Mouse (Mus musculus) forebrain, embryonic 16.5 days (tissue): Measurements from ENCODE around the gene Gm7075. TPM values are rescaled to one million over a fixed set of nuclear protein-coding genes. Genes with fewer than 3 reads are reported as not detected.

ENCODE experiments used
- ATAC-seq: fragments of 200-750 bp; cut with Nextera tagmentation; 2 replicates; pipeline ENCODE4 v1.8.0; 2017; ENCODE audit warnings: mild to moderate bottlenecking, moderate library complexity
- H3K27ac ChIP-seq: fragments of 300-500 bp; sonication (generic); 2 replicates; pipeline ENCODE4 v1.5.1; 2014; ENCODE audit warnings: low read length, control low read depth
- H3K27me3 ChIP-seq: fragments of 300-500 bp; sonication (generic); replicated peaks from 2 replicates; pipeline ENCODE4 v1.6.1; 2014; ENCODE audit warnings: low read length; ENCODE audit not compliant: control insufficient read depth, insufficient read depth
- H3K36me3 ChIP-seq: fragments of 300-500 bp; sonication (generic); 2 replicates; pipeline ENCODE4 v1.6.1; 2014; ENCODE audit not compliant: control insufficient read depth, insufficient read depth
- H3K4me1 ChIP-seq: fragments of 300-500 bp; sonication (generic); replicated peaks from 2 replicates; pipeline ENCODE4 v1.6.1; 2014; ENCODE audit warnings: low read length; ENCODE audit not compliant: control insufficient read depth, insufficient read depth
- H3K4me2 ChIP-seq: fragments of 300-500 bp; sonication (generic); 2 replicates; pipeline ENCODE4 v1.6.1; 2014; ENCODE audit warnings: mild to moderate bottlenecking, low read length, control low read depth
- H3K4me3 ChIP-seq: fragments of 300-500 bp; sonication (generic); replicated peaks from 2 replicates; pipeline ENCODE4 v1.5.1; 2014; ENCODE audit warnings: mild to moderate bottlenecking, low read length, control low read depth
- H3K9ac ChIP-seq: fragments of 300-500 bp; sonication (generic); replicated peaks from 2 replicates; pipeline ENCODE4 v1.6.1; 2014; ENCODE audit warnings: low read depth, low read length, control low read depth
- H3K9me3 ChIP-seq: fragments of 300-500 bp; sonication (generic); 2 replicates; pipeline ENCODE4 v1.6.1; 2016; ENCODE audit warnings: low read length; ENCODE audit not compliant: control insufficient read depth
- WGBS: fragments of 180-500 bp; shearing (Covaris S2); extraction: QIAGEN DNeasy Blood & Tissue Kit; methylation state at CpG from one replicate; pipeline ENCODE4 v1.1.7; 2014; 5-methylcytosine and 5-hydroxymethylcytosine counted together
- polyA plus RNA-seq: library from polyadenylated mRNA; unstranded; fragments of >200 nt; fragmentation: Nextera tagmentation; extraction: Ambion mirVana; gene quantifications from 2 replicates; pipeline ENCODE4 v1.2.1, GENCODE M21; 2015

The Gm7075 gene
- polyA plus RNA-seq, 1 experiment from 2014 or later: not detected

- Histone ChIP-seq H3K4me1 (peaks cover 8% of the 10 kb centered on the region), H3K9me3 (no peaks in the 10 kb centered on the region), H3K4me3 (no peak overlapping the region), H3K4me2 (no peak overlapping the region), H3K27me3 (peaks cover 10% of the 10 kb centered on the region; the same call in 1 of the 2 replicates), H3K36me3 (no peaks in the 10 kb centered on the region), H3K27ac (no peak overlapping the region), H3K9ac (no peak overlapping the region)
- no peak for ATAC-seq
- 39% methylated on average over 6 of the region's 6 CpGs for WGBS
These were observed 42.5 kb downstream of the Gm7075 start for GRCm38 (mm10) chr10:63378948-63379680.

- Histone ChIP-seq H3K27me3 (peaks cover 10% of the 10 kb centered on the region; the same call in 1 of the 2 replicates), H3K9me3 (no peaks in the 10 kb centered on the region), H3K36me3 (no peaks in the 10 kb centered on the region), H3K27ac (no peak overlapping the region), H3K4me2 (no peak overlapping the region), H3K9ac (no peak overlapping the region), H3K4me1 (peaks cover 8% of the 10 kb centered on the region), H3K4me3 (no peak overlapping the region)
- ATAC-seq: 0 out of 2 replicates have a peak, but pooled peaks have one; percentile 3
- WGBS: 20% methylated on average over 9 of the region's 9 CpGs
These were observed 44.1 kb downstream of the Gm7075 start for GRCm38 (mm10) chr10:63377468-63377867.

GRCm38 (mm10) chr10:63376303-63376702 is 45.3 kb downstream of the Gm7075 start:
- Histone ChIP-seq H3K36me3 (no peaks in the 10 kb centered on the region), H3K4me2 (no peak overlapping the region), H3K4me3 (no peak overlapping the region), H3K4me1 (peaks cover under 1% of the 10 kb centered on the region), H3K9ac (no peak overlapping the region), H3K27ac (no peak overlapping the region), H3K9me3 (no peaks in the 10 kb centered on the region), H3K27me3 (peaks cover 6% of the 10 kb centered on the region; the same call in 1 of the 2 replicates)
- 89% methylated on average over 5 of the region's 5 CpGs for WGBS
- ATAC-seq: no peak

Other genes with a start within 250 kb of the Gm7075 start
- gene Mypn, start 217.8 kb downstream of the Gm7075 start, polyA plus RNA-seq: 0.14 TPM in 2 replicates
- 33.1 and 37.7 TPM in 2 replicates for gene Herc4, start 178.0 kb downstream of the Gm7075 start, polyA plus RNA-seq
- 4.2 and 5.2 TPM in 2 replicates for gene Sirt1, start 40.1 kb downstream of the Gm7075 start, polyA plus RNA-seq
- 6.9 and 7.3 TPM in 2 replicates for gene Dnajc12, start 39.3 kb downstream of the Gm7075 start, polyA plus RNA-seq
- 0.81 and 1.1 TPM in 2 replicates for gene Ctnna3, start 8.3 kb upstream of the Gm7075 start, polyA plus RNA-seq